ENCODE assay signal across 11 mouse cellular contexts in genomic region chr5:26597991-26598390, GRCm38 (mm10).
"Had no signal": no experiment of that assay in that cellular context is flagged by ENCODE, and none has a peak within 500 bp of the region (broad histone marks: within the 10 kb centered on the region; RNA-seq: fewer than 3 reads in every experiment).

No protein-coding gene starts in this region.

- DNase-seq: kidney, postnatal 14 days; kidney, postnatal 4 days; liver, embryonic 13.5 days; lung, adult 2 months; lung, postnatal 14 days; lung, postnatal 4 days; retina, postnatal 1 day; right cerebral cortex, postnatal 25 days; spleen, adult 18-20 months; thymus, postnatal 25 days had no signal

- ATAC-seq: midbrain, embryonic 15.5 days had no signal
